Mouse (Mus musculus): Measurements from ENCODE around the gene Sftpa1. TPM values are rescaled to one million over a fixed set of nuclear protein-coding genes. Genes with fewer than 3 reads are reported as not detected.

Sftpa1 gene
- not detected for polyA plus RNA-seq (2012; fragmentation: generic; extraction: Trizol)

DNA sequence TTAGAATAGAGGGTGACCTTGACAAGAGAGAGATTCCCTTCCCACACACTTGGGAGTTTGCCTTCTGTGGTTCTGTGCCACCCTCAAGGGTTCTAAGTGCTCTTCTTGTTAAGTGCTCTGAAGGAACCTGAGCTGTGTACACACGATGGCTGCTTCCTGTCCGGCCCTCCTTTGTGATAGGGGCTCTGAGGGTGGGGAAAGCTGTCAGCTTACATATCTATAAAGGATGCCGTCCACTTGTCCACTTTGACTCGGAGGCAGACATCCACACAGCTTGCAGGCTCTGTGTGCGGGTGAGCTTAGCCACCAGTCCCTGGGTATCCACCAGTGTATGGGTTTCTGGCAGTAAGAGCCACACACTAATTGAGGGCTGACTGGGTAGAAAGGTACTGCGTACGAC lies at the start of gene Sftpa1:
TSS of gene Sftpa1 (plus strand) at position 243 of the 400 bp plus-strand sequence.

DNA sequence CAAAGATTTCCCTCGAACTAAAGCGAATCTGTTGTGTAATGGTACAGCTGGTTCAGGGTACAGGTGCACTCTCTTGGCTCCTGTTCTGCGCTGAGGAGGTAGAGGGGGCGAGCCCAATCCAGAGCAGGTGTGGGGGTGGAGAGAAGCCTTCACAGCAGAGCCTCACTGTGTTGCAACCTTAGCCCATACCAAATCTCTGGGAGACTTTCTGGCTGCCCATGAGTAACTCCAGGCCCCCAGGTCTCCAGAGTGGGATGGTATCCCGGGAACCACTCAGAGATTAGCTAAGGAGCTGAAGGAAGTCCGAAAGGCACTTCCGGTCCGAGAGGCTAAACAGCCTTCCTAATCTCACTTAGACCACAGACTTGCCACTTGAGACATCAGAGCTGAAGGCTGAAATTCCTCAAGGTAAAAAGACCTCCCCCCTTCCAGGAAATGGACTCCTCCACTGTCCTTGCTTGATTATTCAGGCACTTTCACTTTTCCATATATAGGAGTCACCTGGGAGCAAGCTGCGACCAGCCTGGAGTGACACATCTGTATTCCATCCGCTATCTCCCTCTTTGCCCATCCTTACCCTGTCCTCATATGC lies 26.6 kb upstream of the Sftpa1 start, which contains the start of gene Mat1a:
TSS of gene Mat1a (plus strand) at position 183 of the 592 bp plus-strand sequence.

DNA sequence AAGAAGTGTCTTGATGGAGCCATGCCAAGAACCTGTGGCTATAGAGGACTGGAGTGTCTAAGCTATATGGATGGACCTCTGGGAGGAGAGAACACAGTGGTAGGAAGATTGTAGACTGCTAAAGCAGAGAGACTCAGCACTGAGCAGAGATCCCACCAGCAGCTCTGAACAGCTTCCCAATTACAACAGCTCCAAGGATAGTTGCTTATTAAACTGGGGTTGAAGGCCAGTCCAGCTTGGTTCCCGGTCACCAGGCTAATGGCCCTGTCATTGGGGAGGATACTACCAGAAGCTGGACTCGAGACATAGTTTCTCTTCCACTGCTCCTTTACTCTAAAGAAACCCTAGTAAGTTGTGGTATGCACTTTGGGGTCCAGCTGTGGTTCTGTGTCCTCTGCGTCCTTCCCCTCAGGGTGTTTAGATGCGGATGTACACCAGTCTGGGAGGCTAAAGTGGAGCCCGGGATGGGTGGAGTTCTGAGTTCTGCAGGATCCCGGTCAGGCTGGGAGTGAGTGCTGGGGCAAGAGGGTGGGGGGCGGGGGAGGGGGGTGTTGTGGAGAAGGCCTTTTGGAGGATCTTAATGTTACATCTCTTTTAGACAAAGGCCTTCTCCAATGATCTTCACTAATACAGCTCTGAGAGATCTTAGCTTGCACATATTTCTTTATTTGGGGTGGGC lies 19.8 kb downstream of the Sftpa1 start, which contains the start of gene Mbl1:
TSS of gene Mbl1 (plus strand) at position 239 of the 679 bp plus-strand sequence.

DNA sequence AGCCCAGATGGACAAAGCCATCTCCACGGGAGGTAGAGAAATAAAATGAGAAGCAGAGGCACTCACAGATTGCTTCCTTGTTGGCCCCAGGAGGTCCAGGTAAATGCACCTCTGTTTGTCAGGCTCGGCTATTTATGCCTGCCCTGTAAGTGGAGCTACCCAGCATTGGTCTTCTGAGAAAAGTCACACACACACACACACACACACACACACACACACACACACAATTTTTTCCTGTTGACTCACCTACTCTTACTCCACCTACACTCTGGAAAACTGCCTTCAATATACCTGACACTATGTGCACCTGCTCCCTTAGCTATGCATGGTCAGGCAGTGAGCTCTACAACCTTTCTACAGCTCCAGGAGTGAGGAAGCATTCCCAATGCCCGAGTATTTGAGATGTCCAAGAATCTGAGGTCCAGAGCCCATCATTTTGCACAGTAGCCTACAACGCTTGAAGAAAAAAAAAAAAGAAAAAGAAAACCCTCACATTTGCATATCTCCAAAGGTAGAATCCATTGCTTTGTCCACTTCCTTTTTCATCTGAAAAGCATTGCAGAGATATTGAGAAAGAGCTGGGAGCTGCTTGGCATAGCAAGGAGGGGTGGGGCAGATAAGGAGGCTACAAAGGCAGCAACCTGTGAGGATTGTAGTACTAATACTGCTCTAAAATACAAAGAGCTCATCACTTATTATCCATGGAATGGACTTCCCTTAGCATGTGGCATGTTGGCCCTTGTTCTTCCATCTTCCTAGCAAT lies 53.7 kb downstream of the Sftpa1 start, which contains the start of gene Sftpd:
TSS of gene Sftpd (minus strand) at position 91 of the 763 bp plus-strand sequence.

Other genes starting within 250 kb of the Sftpa1 start
- gene Sh2d4b, start 238.5 kb upstream of the Sftpa1 start, polyA plus RNA-seq (2012; fragmentation: generic; extraction: Trizol), result under 1 TPM in 1 of 2 experiments, not detected in 1; 0.53 TPM
- 10 to 100 TPM; 11.0 to 54.3 TPM for gene Tspan14, start 165.0 kb upstream of the Sftpa1 start, polyA plus RNA-seq (2012; fragmentation: generic; extraction: Trizol)
- gene Fam213a, start 118.0 kb upstream of the Sftpa1 start, polyA plus RNA-seq (2012; fragmentation: generic; extraction: Trizol), result 1 to 10 TPM in 1 of 2 experiments, under 1 TPM in 1; 0.57 to 1.6 TPM
- not detected for gene Dydc2, start 62.6 kb upstream of the Sftpa1 start, polyA plus RNA-seq (2012; fragmentation: generic; extraction: Trizol)
- not detected for gene Dydc1, start 58.9 kb upstream of the Sftpa1 start, polyA plus RNA-seq (2012; fragmentation: generic; extraction: Trizol)
- gene Mat1a, start 26.7 kb upstream of the Sftpa1 start, polyA plus RNA-seq (2012; fragmentation: generic; extraction: Trizol), result not detected
- gene Mbl1, start 19.7 kb downstream of the Sftpa1 start, polyA plus RNA-seq (2012; fragmentation: generic; extraction: Trizol), result not detected
- gene Sftpd, start 53.4 kb downstream of the Sftpa1 start, polyA plus RNA-seq (2012; fragmentation: generic; extraction: Trizol), result not detected
- gene Gm2832, start 147.0 kb downstream of the Sftpa1 start, polyA plus RNA-seq (2012; fragmentation: generic; extraction: Trizol), result not detected
- not detected for gene Gm5798, start 216.8 kb downstream of the Sftpa1 start, polyA plus RNA-seq (2012; fragmentation: generic; extraction: Trizol)